Mouse (Mus musculus) liver, adult 2 months (tissue): ENCODE measurements around the gene Slc9a9.

ENCODE experiments used
- CTCF ChIP-seq: fragments of 200-500 bp; IDR thresholded peaks from 2 replicates; pipeline ENCODE4 v1.5.1; 2011; ENCODE audit warnings: low read depth, low read length, control low read depth
- POLR2A ChIP-seq: fragments of 200-500 bp; IDR thresholded peaks from 2 replicates; pipeline ENCODE4 v1.6.1; 2011; ENCODE audit warnings: low read length, control low read depth; ENCODE audit not compliant: insufficient read depth; ENCODE audit errors: extremely low read depth

GRCm38 (mm10) chr9:94725121-94725520 lies 55.4 kb downstream of the Slc9a9 start:
- TF ChIP-seq CTCF (no peak), POLR2A (no peak)
